Mouse (Mus musculus): Measurements from ENCODE around the gene 4932438A13Rik. TPM values are rescaled to one million over a fixed set of nuclear protein-coding genes. Genes with fewer than 3 reads are reported as not detected.
A peak's percentile ranks its signal among the peaks of the same experiment; 100 is the strongest.

The 4932438A13Rik gene
- total and polyA plus RNA-seq, 2 experiments, result 5.9 to 37.9 TPM

DNA sequence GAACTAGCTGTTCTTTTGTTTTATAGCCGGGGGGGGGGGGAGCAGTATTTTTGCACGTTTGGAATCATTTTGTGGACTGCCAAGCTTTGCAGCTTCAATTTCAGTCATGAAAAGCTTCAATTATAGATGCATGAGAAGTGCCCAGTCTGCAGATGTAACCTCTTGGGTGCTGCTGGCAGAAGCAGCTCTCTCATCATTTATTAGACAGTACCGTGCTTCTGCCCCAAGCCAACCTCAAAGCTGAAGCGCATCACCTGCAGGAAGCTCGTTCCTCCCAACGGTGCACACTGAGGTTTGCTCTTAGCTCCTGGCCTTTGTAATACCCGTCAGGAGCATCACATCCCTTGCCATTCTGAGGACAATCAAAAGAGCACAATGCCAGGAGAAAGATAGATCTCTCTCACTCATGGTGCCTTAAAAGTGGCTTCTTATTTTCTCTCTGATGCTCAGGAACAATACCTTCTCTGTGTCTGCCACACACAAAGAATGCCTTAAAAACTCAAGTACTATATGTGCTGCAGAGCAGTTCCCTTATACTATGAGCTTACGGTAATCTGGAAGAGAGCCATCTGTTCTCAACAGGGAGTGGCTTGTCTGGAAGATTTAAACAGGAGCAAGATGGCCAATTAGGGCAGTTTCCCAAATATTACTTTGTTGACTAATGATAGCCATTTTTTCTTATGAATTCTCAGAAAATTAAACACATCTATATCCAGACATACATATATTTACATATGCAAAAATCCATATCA is 35.5 kb upstream of the 4932438A13Rik start:
- H3K79me2 ChIP-seq (ENCODE audit: control insufficient read depth, insufficient read depth, low read length), result no peaks in the 10 kb centered on the region
- H3K27me3 ChIP-seq (ENCODE audit: control insufficient read depth, insufficient read depth, low read length), result no peaks in the 10 kb centered on the region
- H3K9ac ChIP-seq (ENCODE audit: low read depth, low read length), result no peak overlapping the region
- 68% methylated on average over 8 of the region's 8 CpGs for WGBS
- DNase-seq (ENCODE audit: extremely low read depth, low read depth, low spot score), result no peak
- no peak overlapping the region for H3K27ac ChIP-seq (replicated peaks; ENCODE audit: insufficient read depth, low read depth, low read length)
- no peak for TF ChIP-seq POLR2A (IDR thresholded peaks at IDR 0.05; ENCODE audit: extremely low read depth, insufficient read depth, low read length)
- no peak for TF ChIP-seq CTCF (IDR thresholded peaks at IDR 0.05; ENCODE audit: low read depth, low read length)
- no peak overlapping the region for H3K4me3 ChIP-seq (ENCODE audit: insufficient read depth, low read depth, low read length)
- no peaks in the 10 kb centered on the region for H3K36me3 ChIP-seq (ENCODE audit: control insufficient read depth, insufficient read depth, low read length)
- no peaks in the 10 kb centered on the region for H3K4me1 ChIP-seq (ENCODE audit: control insufficient read depth, insufficient read depth, low read length)

DNA sequence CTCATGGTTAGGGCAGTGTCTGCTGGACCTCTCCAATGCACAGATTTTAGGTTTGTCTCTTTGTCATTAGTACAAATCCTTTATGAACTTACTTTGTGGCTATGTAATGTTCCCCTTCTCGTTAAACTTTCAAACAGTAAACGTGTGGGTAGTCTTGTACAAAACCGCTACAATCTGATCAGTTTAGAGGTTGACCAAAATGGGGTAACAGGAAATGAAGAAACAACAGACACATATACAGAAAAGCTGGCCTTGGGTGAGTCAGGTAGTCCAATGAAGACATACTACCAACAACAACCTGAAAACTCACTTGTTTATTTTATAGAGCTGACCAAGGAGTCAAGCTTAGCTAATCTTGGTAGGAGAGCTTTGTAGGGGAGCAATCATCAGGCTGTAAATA is 32.7 kb upstream of the 4932438A13Rik start:
- H3K9ac ChIP-seq (ENCODE audit: low read depth, low read length), result no peak overlapping the region
- H3K4me1 ChIP-seq (ENCODE audit: control insufficient read depth, insufficient read depth, low read length), result no peaks in the 10 kb centered on the region
- TF ChIP-seq CTCF (IDR thresholded peaks at IDR 0.05; ENCODE audit: low read depth, low read length), result no peak
- no peak for TF ChIP-seq POLR2A (IDR thresholded peaks at IDR 0.05; ENCODE audit: extremely low read depth, insufficient read depth, low read length)
- H3K79me2 ChIP-seq (ENCODE audit: control insufficient read depth, insufficient read depth, low read length), result no peaks in the 10 kb centered on the region
- H3K36me3 ChIP-seq (ENCODE audit: control insufficient read depth, insufficient read depth, low read length), result no peaks in the 10 kb centered on the region
- no peak for DNase-seq (ENCODE audit: extremely low read depth, low read depth, low spot score)
- H3K27me3 ChIP-seq (ENCODE audit: control insufficient read depth, insufficient read depth, low read length), result no peaks in the 10 kb centered on the region
- H3K4me3 ChIP-seq (ENCODE audit: insufficient read depth, low read depth, low read length), result no peak overlapping the region
- WGBS, result 95% methylated on average over 3 of the region's 3 CpGs
- H3K27ac ChIP-seq (replicated peaks; ENCODE audit: insufficient read depth, low read depth, low read length), result no peak overlapping the region

DNA sequence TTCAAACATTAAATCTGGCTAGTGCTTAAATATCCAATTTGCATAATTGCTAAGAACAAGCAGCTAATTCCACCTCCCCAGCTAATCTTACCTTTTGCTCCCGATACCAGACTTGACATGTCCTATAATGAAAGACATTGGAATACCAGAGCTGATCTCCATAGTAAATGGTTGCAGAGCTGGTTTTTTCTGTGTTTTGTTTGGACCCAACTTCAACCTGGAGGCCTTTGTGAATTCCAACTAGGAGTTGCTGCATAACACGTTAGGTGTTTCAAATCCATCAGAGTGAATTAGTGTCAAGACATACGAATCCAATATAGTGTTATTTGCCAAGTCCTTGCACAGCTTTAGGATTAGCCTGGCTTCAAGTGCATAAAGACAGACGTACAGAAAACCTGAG is 28.5 kb upstream of the 4932438A13Rik start:
- H3K36me3 ChIP-seq (ENCODE audit: control insufficient read depth, insufficient read depth, low read length), result no peaks in the 10 kb centered on the region

DNA sequence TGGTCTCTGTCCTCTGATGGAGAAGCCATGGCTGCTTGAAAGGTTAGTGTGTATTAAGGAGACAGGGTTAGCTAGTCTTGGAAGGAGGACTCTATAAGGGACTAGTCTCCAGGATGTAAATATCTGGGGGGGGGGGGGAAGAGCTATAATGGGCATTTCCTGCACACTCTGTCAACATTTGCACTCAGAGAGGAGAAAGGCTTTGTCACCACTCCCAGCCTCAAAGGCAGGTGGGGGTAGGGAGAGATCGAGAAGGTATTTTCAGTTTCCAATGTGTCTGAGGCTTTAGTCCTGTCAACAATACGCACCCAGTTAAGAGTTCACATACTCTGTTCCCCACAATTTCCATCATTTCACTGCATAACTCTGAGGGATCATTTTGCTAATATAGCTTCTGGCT is 28.1 kb upstream of the 4932438A13Rik start:
- no peaks in the 10 kb centered on the region for H3K4me1 ChIP-seq (ENCODE audit: control insufficient read depth, insufficient read depth, low read length)
- TF ChIP-seq CTCF (IDR thresholded peaks at IDR 0.05; ENCODE audit: low read depth, low read length), result no peak
- TF ChIP-seq POLR2A (IDR thresholded peaks at IDR 0.05; ENCODE audit: extremely low read depth, insufficient read depth, low read length), result no peak
- H3K9ac ChIP-seq (ENCODE audit: low read depth, low read length), result no peak overlapping the region
- H3K36me3 ChIP-seq (ENCODE audit: control insufficient read depth, insufficient read depth, low read length), result no peaks in the 10 kb centered on the region
- no peak overlapping the region for H3K27ac ChIP-seq (replicated peaks; ENCODE audit: insufficient read depth, low read depth, low read length)
- WGBS, result 74% methylated on average over 2 of the region's 2 CpGs
- no peaks in the 10 kb centered on the region for H3K79me2 ChIP-seq (ENCODE audit: control insufficient read depth, insufficient read depth, low read length)
- no peak for DNase-seq (ENCODE audit: extremely low read depth, low read depth, low spot score)
- H3K4me3 ChIP-seq (ENCODE audit: insufficient read depth, low read depth, low read length), result no peak overlapping the region
- H3K27me3 ChIP-seq (ENCODE audit: control insufficient read depth, insufficient read depth, low read length), result no peaks in the 10 kb centered on the region

More for the DNA sequence above, 28.5 kb upstream of the 4932438A13Rik start:
- Histone ChIP-seq H3K4me3 (ENCODE audit: insufficient read depth, low read depth, low read length) (no peak overlapping the region), H3K27ac (replicated peaks; ENCODE audit: insufficient read depth, low read depth, low read length) (no peak overlapping the region), H3K9ac (ENCODE audit: low read depth, low read length) (no peak overlapping the region), H3K79me2 (ENCODE audit: control insufficient read depth, insufficient read depth, low read length) (no peaks in the 10 kb centered on the region), H3K4me1 (ENCODE audit: control insufficient read depth, insufficient read depth, low read length) (no peaks in the 10 kb centered on the region), H3K27me3 (ENCODE audit: control insufficient read depth, insufficient read depth, low read length) (no peaks in the 10 kb centered on the region)
- 93% methylated on average over 4 of the region's 4 CpGs for WGBS
- no peak for DNase-seq (ENCODE audit: extremely low read depth, low read depth, low spot score)
- TF ChIP-seq CTCF (IDR thresholded peaks at IDR 0.05; ENCODE audit: low read depth, low read length) (no peak), POLR2A (IDR thresholded peaks at IDR 0.05; ENCODE audit: extremely low read depth, insufficient read depth, low read length) (no peak)

DNA sequence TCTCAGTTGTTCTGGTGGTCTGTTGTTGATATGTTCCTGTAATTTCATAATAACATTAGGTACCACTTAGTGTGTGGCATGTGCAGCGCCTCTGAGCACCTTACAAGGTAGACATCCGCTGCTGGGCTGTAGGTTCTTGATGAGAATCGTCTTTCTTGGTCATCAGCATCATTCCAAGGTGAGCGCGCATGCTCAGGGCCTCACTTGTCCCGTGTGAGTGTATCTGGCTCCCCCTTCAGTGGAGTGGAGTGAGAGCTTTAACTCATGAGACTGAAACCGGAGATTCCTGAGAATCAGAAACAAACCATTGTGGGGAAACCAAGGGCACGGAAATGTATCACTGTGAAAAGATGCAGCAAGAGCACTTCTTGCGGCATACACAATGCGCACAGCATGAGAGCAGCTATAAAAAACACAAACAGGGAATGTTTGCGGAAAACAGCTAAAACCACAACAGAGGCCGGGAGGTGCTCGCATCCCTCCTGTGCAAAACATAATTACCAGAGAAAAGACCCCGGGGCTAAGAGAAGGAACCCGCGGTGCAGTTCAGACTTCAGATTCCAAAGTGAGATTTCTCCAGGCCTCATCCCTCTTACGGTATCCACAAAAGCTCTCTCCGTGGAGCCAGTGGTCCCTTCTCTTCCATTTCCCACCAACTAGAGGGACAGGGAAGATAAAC is 27.2 kb upstream of the 4932438A13Rik start:
- Histone ChIP-seq H3K9ac (ENCODE audit: low read depth, low read length) (no peak overlapping the region), H3K79me2 (ENCODE audit: control insufficient read depth, insufficient read depth, low read length) (no peaks in the 10 kb centered on the region), H3K27me3 (ENCODE audit: control insufficient read depth, insufficient read depth, low read length) (no peaks in the 10 kb centered on the region), H3K4me1 (ENCODE audit: control insufficient read depth, insufficient read depth, low read length) (no peaks in the 10 kb centered on the region), H3K4me3 (ENCODE audit: insufficient read depth, low read depth, low read length) (no peak overlapping the region), H3K36me3 (ENCODE audit: control insufficient read depth, insufficient read depth, low read length) (no peaks in the 10 kb centered on the region), H3K27ac (replicated peaks; ENCODE audit: insufficient read depth, low read depth, low read length) (no peak overlapping the region)
- TF ChIP-seq POLR2A (IDR thresholded peaks at IDR 0.05; ENCODE audit: extremely low read depth, insufficient read depth, low read length) (no peak), CTCF (IDR thresholded peaks at IDR 0.05; ENCODE audit: low read depth, low read length) (peak; percentile 38; the same call in 1 of the 2 replicates)
- WGBS, result 44% methylated on average over 18 of the region's 18 CpGs
- no peak for DNase-seq (ENCODE audit: extremely low read depth, low read depth, low spot score)

DNA sequence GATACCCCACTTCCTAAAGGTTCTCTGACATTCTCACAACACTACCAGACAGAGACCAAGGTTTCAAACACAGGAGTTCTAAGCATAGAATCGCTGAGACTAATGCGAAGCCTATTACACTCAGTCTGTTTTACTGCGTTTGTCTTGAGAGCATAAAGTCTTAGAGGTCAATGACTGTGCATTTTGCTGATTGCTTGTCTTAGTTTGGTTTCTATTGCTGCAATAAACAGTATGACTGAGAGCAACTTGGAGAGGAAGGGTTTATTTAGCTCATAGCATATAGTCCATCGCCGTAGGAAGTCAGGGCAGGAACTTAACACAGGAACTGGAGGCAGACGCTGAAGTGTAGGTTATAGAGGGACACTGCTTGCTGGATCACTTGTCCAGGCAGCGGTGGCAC is 26.1 kb upstream of the 4932438A13Rik start:
- TF ChIP-seq CTCF (IDR thresholded peaks at IDR 0.05; ENCODE audit: low read depth, low read length), result no peak
- no peak for TF ChIP-seq POLR2A (IDR thresholded peaks at IDR 0.05; ENCODE audit: extremely low read depth, insufficient read depth, low read length)
- DNase-seq (ENCODE audit: extremely low read depth, low read depth, low spot score), result no peak
- 83% methylated on average over 7 of the region's 7 CpGs for WGBS

More for the DNA sequence above, 26.1 kb upstream of the 4932438A13Rik start:
- H3K27ac ChIP-seq (replicated peaks; ENCODE audit: insufficient read depth, low read depth, low read length), result no peak overlapping the region
- H3K79me2 ChIP-seq (ENCODE audit: control insufficient read depth, insufficient read depth, low read length), result no peaks in the 10 kb centered on the region
- H3K4me3 ChIP-seq (ENCODE audit: insufficient read depth, low read depth, low read length), result no peak overlapping the region
- no peaks in the 10 kb centered on the region for H3K36me3 ChIP-seq (ENCODE audit: control insufficient read depth, insufficient read depth, low read length)
- no peaks in the 10 kb centered on the region; the same call in 1 of the 2 replicates for H3K4me1 ChIP-seq (ENCODE audit: control insufficient read depth, insufficient read depth, low read length)
- H3K27me3 ChIP-seq (ENCODE audit: control insufficient read depth, insufficient read depth, low read length), result no peaks in the 10 kb centered on the region
- no peak overlapping the region for H3K9ac ChIP-seq (ENCODE audit: low read depth, low read length)

Measured in liver, adult 2 months (tissue).